Mouse (Mus musculus) kidney, adult 2 months (tissue): ENCODE measurements around the gene Dhrs7b.

ENCODE experiments used
- CTCF ChIP-seq: fragments of 200-500 bp; conservative IDR thresholded peaks from 2 replicates; pipeline ENCODE4 v1.5.1; 2011; ENCODE audit warnings: low read depth, mild to moderate bottlenecking, control low read depth, low read length, moderate library complexity, mixed read lengths; ENCODE audit not compliant: insufficient read depth, insufficient read length
- POLR2A ChIP-seq: fragments of 200-500 bp; IDR thresholded peaks from one replicate; pipeline ENCODE4 v1.6.1; 2011; ENCODE audit warnings: low read depth, low read length, control low read depth

DNA sequence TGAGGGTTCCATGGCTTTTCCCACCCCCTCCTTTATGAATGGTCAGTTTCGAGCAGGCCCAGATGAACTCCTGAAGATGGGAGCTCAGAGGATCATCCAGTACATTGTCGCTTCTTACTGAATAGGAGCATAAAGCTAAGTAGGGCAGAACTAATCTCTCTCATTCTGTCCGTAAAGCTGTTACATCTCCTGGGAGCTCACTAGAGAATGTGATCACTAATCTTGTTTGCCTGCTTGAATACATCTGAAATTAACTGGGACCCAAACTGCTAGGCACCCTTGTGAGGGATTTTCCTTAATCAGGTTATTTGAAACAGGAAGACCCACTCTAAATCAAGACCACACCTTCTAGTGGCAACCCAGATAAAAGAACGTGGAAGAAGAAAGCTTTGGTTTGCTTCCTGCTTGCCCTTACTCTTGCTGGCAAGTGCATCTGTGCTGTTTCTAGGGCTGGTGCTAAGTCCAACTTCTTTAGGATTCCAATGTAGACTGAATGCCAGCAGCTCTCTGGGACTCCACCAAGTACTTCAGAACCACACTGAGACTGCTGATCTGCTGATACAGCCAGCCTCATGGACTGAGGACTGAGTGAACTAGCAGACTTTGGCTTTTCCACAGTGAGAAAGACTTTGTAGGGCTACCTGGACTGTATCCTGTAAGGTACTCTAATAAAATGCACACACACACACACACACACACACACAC lies 3.0 kb upstream of the Dhrs7b start:
- TF ChIP-seq POLR2A (no peak), CTCF (no peak)
